Mouse (Mus musculus) layer of hippocampus, adult 9-11 months (tissue): ENCODE measurements around the gene Pex5l.
A peak's percentile ranks its signal among the peaks of the same experiment; 100 is the strongest.

Source experiments
- DNase-seq: peaks from one replicate; pipeline ENCODE4 v3.0.0; 2022

Pex5l gene

DNA sequence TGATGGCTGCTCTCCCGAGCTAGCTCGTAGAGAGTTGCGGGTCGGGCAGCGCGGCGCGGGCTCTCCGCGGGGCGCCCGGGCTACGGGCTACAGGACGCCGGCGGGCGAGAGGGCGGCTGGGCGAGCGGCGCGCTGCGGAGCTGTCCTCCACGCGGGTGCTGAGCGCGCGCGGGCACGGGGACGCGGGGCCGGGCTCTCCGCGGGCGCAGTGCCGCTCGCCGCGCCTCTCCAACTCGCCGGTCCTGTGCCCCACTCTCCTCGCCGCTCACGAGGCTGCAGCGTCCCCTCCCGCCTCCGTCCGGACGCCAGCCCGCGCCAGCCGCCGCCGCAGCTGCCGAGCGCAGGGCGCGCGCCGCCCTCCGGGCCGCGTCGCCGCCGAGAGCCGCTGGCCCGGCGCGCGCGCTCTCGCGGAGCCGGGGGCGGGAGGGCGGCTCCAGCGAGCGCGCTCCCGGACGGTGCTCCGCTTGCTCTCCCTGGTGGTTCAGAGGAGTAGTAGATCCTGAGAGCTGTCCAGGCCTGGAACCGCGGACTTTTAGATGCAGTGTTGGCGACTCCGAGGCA lies at the start of gene Pex5l:
Gene Pex5l (minus strand): TSS at position 347 of the 561 bp plus-strand sequence.
- peak; percentile 80 for DNase-seq

DNA sequence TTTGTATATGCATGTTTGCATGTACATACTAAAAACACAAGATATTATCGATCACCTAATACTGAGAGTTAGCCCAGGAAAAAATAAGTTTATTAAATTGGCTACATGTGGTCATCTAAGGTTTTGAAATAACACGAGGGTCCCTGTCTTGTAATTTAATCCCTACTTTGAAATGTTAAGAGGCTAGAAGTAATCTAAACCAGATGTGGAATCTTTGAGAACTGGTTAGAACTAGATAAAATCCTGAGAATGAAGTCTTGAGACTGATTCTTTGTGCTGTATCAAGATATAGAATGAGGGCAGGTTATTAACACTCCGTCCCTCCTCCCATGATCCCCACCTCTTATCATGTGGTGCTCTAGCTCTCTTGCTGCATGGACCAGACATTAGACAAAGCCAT lies 22.1 kb upstream of the Pex5l start:
- DNase-seq, result no peak

DNA sequence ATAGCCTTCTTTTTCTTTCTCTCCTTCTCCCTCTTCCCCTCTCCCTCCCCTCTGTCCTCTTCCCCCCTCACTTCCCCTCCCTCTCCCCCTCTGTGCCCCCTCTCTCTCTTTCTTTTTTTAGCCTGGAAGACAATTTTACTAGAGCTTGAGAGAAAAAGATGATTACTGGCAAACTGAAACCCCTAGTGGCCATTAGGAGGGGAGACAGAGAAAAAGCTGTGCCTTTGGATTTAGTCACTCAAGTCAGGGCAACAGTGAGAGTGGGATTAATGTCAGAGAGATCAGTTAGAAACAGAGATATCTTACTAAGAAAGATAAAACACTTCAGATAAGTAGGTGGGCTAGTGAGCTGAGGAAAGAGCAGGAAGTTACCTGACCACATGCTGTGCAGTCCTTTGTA lies 20.8 kb upstream of the Pex5l start:
- no peak for DNase-seq

DNA sequence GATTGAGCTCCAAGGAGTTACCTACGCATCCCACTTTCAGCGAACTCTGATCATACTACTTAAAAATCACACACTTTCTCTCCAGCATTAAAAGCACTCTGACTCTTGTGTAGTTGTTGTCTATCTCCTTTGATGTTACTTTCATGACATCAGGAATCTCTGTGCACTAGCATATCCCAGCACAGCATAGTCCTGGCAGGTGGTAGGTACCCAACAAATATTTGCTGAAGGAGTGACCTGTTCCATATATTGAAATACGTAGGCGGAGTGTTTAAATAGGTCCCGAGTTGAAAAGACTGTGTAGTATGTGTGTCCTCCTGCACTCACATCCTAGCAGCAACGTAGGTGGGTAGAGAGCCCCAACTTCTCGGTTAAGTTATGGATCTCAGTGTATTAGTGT lies 545 bp upstream of the Pex5l start:
- no peak for DNase-seq

DNA sequence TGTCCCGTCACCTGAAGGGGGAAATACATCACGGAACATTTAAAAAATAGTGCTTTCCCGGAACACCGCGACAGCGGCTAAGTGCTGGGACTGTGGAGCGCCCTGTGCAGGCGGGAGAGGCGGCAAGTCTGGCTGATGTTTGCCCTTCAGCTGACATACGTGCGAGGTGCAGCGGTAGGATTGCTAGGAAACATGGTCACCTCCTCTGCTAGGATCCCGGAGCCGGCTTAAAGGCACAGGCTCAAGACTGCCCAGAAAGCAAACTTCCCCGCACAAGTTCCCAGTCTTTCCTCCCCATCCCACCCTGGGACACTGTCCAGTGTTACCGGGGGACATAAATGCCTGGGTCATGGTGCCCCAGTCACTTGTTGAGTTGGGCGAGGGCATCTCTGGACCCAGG lies 649 bp downstream of the Pex5l start:
- no peak for DNase-seq

DNA sequence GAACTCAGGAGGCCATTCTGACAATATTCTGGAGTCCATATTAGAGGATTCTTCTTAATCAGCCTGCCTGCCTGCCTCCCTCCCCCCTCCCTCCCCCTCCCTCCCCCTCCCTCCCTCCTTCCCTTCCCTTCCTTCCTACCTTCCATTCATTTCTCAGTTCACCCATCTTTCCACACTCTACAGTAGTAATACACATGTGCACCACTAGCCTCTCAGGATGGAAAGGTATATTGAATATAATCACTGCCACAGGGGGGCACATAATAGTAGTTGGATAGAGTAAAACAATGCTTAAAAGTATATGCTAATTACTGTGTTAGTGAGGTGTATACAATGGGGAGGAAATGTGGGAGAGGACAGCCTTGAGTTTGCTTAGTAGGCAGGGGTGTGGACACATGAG lies 13.1 kb downstream of the Pex5l start:
- DNase-seq, result no peak

DNA sequence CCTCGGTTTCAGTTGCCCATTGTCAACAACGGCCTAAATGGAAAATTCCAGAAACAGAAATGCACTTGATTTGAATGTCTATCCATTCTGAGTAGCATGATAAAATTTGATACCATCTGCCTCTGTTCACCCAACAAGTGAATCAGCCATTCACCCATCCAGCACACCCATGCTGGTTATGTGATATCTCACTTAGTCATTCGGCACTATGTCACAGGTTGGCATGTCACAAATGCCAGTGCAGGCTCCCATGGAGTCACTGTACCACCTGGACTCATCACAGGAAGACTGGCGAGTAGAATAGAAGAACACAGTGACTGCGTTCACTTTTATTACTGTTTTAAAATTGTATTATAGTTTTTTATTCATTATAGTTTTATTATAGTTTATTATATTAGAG lies 18.3 kb downstream of the Pex5l start:
- DNase-seq, result peak; percentile 56

DNA sequence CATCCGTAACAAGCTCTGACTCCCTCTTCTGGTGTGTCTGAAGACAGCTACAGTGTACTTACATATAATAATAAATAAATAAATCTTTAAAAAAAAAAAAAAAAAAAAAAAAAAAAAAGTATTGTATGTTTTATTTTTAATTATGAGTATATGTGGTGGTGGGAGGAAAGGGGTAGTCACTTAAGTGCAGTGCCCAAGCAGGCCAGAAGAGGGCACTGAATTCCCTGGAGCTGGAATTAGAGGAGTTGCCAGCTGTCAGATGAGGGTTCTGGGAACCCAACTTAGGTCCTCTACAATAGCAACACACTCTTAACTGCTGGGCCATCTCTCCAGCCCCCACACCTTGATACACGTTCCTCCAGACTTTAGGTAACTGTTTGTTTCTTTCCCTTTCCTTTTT lies 37.3 kb downstream of the Pex5l start:
- no peak for DNase-seq

DNA sequence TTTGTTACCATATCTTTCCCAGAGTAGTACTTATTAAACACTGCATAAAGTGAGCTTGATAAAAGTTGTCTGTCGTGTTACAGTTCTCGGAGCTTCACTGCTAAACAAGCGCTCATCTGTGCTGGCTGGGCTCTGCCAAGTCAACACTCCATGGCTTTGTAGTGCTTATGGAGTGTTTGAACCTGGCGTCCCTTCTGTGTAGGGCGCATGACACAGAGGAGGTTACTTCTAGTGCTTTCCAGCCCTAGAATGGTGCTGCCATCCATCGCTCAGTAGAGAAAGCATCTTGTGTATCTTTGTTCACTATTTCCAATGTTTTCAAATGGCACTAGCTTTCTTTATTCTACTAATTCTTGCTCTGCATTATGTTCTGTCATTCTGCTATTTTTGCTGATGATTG lies 39.5 kb downstream of the Pex5l start:
- no peak for DNase-seq

DNA sequence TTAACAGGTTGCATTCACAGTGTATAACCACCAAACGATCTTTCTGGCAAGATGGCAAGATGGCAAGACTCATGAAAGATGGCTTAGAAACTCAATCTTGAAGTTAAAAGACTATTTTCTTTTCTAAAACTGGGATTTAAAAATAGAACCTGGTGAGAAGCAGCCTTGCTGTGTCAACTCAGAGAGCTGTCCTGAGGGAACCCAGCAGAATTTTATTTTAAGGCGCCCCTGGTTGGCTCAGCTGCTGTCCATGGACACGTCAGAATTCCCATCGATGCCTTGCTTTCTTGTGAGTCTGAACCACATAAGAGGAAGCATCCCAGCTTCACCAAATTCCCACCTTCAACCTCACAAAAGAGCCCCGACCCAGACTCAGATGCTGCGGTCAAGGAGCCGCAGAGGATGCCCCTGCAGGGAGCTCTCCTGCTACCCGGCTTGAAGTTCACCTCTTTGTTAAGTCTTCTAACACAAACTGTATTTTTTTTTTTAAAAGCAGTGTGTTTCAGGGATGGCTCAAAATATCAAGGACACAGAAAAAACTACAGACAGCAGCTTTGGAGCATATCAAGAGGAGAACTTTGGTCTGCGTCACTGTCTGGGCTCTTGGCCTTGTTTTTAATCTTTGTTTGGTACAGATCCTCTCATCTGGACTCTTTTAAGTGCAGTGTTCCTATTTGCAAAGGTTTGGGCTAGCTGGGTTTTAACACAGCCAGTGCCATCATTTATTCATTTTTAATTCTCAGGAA lies 44.3 kb downstream of the Pex5l start:
- DNase-seq, result no peak

DNA sequence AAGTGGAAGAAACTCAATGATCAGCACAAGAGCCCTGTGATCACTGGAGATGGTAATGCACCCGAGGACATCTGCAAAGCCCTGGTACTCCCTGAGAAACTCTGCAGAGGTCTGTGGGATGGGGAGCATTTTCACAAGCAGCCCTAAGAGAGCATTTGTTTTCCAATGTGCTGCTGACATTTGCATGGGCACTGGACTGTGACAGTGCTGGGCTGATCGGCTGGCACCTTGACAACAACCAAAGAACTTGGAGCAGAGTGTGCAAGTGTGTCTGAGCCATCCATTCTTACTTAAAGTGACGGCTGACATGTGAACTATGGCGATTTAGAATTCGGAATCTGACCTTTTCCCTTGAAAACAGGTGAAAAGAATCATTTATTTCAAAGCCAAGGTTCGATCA lies 49.4 kb downstream of the Pex5l start:
- DNase-seq, result no peak

DNA sequence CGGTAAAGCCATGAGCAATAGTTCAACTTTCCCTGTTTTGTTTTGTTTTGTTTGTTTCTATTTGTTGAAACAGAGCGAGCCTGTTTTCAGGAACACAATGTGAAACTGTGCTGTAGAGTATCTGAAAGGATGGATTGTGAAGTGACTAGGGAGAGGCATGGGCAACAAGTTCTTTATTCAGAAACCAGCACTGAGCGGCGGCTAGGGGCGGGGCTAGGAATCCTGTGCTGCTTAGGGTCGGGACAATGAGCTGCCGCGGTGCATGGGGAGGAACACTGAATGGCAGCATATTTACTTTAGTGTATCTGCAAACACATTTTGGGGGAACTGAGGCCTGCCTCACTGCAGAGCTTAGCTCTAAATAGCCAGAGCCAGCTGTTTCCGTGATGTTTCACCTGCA lies 53.0 kb downstream of the Pex5l start:
- DNase-seq, result peak; percentile 78

DNA sequence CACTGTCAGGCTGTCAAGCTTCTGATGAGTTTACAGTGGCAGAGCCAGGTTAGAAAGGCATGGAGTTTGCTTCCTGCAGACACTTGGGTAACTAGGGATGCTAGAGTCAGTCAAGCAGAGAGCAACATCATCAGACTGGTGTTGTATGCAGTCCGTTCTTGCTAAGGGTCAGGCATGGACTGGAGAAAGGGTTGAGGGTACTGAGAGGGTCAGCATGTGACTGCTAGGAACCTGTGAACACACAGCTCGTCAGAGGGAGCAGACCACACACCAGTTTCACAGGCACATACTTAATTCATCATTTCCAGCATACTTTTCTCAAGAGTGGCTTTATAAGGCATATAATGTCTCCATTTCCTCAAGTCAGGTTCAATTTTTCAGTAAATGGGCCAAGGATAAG lies 53.6 kb downstream of the Pex5l start:
- no peak for DNase-seq

DNA sequence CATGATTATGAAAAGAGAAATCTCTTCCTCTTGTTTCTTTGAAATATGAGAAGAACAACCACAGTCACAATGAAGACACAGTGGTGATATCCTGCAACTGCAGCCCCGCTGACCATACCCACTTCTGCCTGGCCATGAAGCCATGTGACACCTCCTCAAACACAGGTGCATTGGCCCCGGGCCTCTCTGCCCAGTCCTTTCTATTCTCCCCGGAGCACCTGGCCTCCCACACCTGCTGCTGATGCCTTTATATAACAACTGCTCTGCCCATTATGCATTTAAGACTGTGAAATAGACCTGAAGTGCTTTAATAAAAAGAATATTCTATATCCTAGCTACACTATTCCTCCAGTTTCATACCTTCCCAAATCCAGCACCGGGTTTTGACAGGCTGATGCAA lies 54.8 kb downstream of the Pex5l start:
- DNase-seq, result no peak

DNA sequence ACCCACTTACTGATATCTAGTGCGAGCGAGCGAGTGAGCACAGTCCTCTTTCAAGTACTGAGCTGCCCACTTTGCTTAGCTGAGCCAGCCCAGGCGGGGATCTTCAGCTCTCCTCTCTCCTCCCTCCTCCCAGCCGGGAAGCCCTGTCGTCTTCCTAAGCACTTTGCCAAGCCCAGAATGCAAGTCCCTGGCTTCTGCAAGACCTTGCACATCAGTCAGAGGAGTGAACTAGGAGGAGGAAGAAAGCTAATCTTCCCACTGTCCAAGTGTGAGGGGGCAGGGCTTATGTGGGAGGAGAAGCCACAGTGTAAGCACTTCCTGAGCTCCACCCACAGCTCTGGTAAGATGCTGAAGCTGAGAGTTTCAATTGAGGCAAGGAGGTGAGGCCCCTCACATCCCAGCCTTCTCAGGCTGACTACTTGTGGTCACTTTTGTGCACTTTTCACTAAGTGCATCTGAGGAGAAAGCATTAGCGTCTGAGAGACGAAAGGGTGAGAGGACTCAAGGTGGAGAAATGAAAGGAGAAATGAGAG lies 60.2 kb downstream of the Pex5l start:
- no peak for DNase-seq

DNA sequence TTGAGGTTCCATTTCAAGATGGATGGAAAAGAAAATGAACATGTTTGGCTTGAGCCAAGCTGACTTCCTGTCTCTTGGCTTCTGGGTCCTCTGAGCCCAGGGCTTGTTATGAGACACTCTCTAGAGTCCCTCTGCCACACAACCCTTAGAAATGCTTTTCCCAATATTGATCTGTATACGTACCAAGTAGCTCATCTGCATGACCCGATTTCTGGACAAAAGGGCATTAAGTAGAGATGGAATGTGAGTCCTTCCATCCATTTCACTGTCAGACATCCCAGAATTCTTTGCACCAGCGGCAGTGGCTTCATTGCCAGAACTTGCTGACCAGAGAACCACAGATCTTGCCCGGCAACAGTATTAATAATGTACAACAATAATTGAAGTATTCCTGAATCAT lies 61.3 kb downstream of the Pex5l start:
- no peak for DNase-seq

DNA sequence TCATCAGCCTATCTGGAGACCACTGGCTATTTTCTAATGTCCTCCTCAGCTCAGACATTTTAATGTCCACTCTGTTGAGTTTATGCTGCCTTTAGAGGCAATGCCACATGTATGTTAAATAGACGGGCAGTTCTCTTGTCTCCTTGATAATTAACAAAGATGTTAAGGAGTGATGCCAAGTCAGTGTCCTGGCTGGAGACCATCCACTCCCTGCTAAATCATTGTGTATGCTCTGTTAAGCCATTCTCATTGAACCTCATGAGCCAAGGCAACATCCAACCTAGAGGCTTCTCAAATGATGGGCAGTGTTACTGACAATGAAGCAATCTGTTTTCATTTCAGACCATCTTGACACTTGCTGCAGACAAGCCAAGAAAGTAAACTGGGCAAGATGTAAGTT lies 63.4 kb downstream of the Pex5l start:
- DNase-seq, result no peak

DNA sequence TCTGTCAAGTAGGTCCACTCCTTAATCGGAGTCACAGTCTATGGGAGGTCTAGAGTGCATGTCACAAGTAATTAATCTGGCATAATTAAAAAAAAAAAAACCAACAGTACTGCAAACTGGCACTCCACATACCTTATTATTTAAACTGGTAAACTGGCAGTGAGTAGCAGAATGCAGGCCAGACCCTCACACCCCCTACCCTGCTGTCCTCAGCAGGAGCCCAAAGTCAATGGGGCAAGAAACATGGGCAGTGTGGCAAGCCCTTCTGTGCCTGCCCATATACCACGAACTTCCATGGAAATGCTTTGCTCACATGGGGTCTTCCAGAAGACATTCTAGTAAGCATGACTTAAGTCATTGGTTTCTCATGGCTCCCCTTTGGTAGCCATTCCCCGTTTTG lies 63.9 kb downstream of the Pex5l start:
- no peak for DNase-seq

DNA sequence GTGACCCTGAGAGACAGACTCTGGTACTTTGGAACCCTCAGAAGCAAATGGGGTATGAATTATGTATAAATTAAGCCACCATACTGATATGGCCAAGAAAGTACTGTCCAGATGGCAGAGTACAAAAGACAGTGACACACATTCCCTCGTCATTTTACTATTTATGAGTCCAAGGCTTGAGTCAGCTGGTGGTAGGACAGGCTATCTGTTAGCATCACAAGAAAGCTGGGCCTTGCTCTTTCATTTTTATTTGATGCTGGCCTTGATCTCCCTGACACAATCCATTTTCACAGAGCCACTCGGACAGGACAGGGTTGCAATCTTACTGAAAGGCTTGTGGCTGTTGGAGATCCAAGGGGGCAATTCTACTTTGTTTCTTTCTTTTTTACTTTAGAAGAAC lies 67.4 kb downstream of the Pex5l start:
- no peak for DNase-seq

DNA sequence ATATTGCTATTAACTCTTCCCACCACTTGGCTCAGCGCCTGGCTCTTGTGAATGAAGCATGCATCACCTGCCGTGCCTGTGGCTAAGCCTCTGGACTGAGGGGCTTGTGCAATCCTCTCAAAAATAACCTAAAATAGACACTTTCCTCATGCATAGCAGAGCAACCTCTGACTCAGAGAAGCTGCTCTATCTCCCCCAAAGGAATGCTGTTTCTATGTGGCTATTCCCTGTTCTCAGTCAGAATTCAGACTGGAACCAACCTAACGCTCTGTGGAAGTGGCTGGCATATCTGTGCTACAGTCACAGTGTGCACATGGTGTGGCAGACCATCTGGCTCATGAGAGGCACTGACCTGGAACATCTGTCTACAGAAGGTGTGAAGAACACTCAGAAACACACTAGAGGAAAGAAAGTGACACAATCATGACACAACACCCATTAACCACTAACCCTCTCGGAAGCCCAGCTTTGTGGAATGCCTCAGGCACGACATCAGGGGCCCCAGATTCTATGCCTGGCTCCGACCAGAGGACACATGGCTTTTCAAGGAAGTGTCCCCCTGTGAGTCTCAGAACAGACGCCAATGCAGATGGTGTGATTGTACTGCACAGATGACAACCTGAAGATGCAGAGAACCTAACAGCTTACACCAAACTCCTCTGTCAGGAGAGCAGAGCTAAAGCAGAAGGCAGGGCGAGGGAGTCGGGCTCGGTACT lies 68.6 kb downstream of the Pex5l start:
- no peak for DNase-seq

DNA sequence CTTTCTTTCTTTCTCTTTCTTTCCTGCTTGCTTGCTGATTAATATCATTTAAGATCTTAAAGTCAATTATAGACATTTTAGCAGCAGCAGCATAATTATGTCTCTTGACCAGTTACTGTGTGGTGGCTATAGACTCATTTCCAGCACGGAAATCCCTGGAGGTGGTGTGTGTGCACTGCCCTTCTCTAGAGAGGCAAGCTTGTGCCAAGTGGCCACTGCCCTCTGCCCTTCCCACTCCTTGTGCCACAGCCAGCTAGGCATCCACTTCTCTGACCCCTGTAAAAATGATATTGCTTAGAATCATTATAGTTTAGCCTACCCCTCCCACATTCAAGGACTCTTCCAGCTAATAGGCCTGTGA lies 69.2 kb downstream of the Pex5l start:
- no peak for DNase-seq

DNA sequence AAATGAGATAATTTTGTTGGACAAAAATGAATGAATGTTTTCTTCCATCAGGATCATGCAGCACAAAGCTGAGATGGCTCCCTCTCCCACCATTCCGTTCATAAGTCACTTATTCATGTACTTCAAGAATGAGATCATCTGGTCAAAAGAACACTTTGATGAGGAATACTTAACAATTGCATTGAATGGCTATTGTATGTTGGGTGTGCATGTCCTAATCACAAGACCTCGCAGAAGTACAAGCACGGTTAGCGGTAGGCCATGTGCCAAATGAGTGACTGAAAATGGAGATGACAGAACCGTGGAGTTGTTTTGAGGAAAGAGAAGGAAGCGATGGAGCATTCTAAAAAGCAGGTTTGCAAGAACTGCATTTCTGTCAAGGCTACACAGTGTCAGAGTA lies 72.3 kb downstream of the Pex5l start:
- peak; percentile 77 for DNase-seq

DNA sequence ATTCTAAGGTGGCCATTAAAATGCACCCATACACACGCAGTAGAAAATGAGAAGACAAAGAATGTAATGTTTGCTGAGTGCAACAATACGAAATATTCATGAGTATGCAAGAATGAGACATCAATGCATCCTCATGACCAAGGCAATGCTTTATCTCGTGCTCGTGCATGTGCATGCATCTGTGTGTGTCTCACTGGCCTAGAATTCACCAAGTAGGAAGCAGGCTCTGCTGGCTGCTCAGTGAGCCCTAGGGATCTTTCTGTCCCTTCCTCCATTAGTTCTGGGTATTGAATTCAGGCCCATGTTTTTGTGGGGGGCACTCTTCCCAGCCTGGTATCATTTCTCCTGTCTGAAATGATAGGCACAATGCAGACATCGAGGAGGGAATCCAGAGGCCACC lies 74.9 kb downstream of the Pex5l start:
- no peak for DNase-seq

DNA sequence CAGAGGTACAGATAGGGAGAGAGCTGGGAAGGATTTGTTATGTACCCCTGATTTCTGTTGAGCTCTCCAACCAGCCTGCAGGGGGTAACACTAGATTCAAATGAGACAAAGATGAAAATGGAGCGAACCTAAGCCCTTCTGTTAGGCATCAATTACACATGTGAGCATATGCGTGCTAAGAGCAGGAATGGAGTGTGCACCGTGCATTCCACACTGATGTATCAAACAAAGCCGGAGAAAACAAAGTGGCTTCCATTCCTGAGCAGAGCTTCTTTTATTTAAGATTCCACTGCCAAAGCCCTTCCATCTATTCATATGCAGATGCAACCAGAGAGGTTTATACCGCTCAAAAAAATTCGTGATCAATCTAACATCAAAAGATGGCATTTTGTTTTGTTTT lies 79.5 kb downstream of the Pex5l start:
- DNase-seq, result no peak
